Mouse (Mus musculus) lung, postnatal 0 days (tissue): Measurements from ENCODE around the gene Rev3l.
A peak's percentile ranks its signal among the peaks of the same experiment; 100 is the strongest.

Experiments used
- CTCF ChIP-seq: IDR thresholded peaks from 2 replicates; pipeline ENCODE4 v1.5.1; 2016; ENCODE audit warnings: antibody characterized with exemption, mild to moderate bottlenecking
- EP300 ChIP-seq: IDR thresholded peaks from 2 replicates; pipeline ENCODE4 v1.6.1; 2016; ENCODE audit warnings: antibody characterized with exemption, mild to moderate bottlenecking, control low read depth

GRCm38 (mm10) chr10:39896503-39896902 is 164.6 kb downstream of the Rev3l start:
- TF ChIP-seq EP300 (no peak), CTCF (peak; percentile 41)
